Mouse (Mus musculus) testis, postnatal 10 days (tissue): ENCODE measurements at regions not wholly inside any gene's neighbourhood (a gene's known extent, or its start where the extent isn't known, plus 50 kb on each side); places are given as distances from the start of the nearest gene placed in this dataset.

Source experiments
- DNase-seq: peaks from one replicate; pipeline ENCODE4 v3.0.0; 2021; ENCODE audit warnings: low spot score

DNA sequence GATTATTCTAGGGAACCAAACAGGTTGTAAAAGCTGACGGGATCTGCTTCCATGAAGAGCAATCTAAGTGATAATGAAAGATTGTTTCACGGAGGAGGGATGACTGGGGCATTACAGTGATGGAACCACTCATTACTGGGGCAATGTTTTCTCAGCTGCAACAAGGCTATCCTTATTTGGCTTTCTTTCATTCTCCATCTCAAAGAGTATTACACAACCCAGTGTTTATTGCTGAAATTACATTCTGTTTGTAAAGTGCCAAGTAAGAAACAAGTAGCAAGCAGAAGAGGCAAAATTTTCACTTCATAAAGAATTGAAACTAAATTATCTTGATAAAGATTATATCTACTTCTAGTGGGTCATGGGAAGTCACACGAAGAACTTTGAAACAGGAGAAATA lies 1256.4 kb downstream of the Gsdmc2 start:
- no peak for DNase-seq

DNA sequence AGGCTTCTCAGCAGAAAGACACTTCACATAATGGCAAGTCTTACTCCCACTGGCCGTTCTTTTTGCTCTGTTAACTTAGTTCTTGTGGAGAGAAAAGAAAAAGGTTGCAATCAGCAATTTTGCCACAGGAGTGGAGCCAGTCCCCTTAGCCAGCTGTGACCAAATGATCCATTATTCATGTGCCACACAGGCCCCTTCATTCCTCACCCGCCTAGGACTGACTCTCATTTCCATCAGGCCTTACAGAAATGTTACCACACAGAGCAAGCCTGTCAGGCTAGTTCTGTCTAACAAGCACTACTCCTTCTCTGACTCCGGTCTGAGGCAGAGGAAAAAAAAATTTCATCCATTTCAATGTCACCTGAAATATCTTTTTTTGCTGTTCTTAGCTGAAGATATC lies 1266.2 kb downstream of the Gsdmc2 start:
- DNase-seq, result no peak

DNA sequence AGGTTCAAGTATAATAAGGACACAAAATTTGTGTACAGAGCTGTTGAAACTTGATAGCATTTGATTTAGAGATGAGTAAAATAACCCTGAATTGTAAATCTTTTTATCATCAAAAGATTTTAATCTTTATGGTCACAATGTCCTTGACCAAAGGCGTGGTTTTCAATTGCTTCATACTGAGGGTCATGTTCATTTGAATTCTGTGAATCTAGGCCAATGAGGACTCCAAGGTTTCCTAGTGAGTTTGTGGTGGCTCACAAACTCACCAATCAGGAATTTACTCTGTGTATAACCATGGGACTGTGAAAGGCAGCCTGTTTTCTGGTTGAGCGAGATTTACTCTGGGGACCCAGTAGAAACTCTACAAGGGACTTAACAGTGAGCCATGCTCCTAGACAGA lies 1269.2 kb downstream of the Gsdmc2 start:
- DNase-seq, result no peak

- DNase-seq, result no peak
These were observed 1273.2 kb downstream of the Gsdmc2 start for GRCm38 (mm10) chr15:62571803-62572202.

GRCm38 (mm10) chr15:62568788-62569713 lies 1275.9 kb downstream of the Gsdmc2 start:
- DNase-seq, result no peak

DNA sequence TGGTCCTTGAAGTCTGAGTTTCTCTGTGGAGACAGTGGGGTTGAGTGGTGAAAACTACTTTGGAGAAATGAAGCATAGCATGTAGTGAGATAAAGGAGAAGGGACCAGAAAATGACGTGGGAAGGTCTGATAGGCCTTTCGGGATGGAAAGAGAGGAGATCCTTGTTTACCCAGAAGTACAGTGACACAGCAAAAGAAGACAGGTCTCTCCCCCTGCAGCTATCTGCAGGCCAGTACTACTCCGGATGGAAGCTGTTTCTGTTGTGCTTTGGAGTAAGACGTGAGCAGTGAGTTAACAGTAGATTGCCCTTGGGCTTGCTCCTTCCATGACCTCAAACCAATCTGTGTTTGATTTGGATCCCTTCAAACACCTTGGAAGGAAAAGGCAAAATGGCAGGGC lies 1277.5 kb downstream of the Gsdmc2 start:
- no peak for DNase-seq

DNA sequence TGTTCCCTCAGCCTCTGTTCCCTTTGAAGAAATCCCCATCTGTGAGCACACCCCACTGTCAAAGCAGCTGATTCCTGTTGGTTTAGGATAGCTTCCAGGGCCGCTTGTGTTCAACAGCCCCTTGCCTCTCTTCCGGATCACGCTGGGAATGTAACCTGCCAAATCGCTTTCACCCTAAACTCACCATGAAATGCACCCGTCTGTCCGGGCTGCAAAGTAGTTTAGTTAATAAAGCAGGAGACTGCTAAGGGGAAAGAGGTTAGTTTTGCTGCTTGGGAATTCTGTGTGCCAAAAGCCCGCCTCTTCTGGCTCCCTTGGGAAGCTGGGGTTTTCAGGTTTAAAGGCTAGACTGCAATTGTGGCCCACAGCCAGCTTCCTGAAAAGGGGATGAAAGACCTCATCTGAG lies 1278.9 kb downstream of the Gsdmc2 start:
- DNase-seq, result peak; percentile 43

DNA sequence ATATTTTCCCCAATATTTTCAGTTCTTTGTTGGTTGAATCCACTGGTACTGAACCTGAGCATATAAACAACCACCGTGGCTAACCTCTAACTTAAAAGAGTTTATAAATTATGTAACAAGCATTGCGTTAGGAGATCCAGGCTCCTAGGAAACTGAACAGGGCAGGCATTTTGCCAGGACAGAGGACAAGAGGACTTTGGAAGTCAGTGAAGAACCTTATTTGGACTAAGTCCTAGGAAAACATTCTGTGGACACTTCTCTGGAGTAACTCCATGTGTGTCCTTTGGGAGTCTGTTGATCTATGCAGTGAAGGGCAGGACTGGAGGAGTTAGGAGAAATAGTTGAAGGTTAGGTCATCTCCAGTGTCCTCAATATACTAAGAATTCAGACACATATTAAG lies 1311.7 kb downstream of the Gsdmc2 start:
- DNase-seq, result no peak

GRCm38 (mm10) chr15:62528975-62529374 lies 1316.0 kb downstream of the Gsdmc2 start:
- no peak for DNase-seq

DNA sequence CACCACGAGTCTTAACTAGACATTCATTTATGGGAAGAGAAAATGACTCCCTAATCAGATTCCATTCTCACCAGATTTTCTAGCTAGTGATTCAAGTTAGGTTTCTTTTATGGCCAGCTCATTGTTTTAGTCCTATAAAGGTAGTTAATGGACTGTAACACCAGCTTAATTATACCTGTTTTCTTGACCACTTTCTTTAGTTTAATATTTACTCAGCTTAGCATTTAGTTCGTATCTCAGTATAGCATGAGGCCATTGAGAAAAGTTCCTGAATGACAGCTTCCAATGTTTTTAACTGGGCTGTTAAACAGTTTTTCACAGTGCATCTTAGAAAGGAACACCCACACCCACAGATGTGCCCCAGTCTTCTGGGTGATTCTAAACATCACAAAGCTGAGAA lies 1320.3 kb downstream of the Gsdmc2 start:
- DNase-seq, result no peak

DNA sequence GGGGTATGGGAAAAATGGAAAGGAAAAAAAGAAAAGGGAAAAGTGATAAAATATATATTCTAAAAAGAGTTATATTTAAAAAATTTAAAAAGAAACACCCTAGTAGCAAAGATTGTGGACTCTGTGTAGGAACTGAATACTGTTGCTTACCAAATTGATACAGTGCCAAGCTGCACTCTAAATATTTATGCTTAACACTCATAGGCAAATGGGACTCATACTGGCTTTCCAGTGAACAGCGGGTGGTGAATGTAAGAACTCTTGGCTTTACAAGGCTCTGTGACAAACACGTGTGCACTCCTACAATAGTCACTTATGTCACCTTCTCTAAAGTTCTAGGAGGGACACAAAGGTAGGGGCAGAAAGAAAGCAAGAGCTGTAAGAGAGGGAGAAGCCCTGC lies 1320.8 kb downstream of the Gsdmc2 start:
- no peak for DNase-seq

- DNase-seq, result no peak
These were observed 1331.5 kb downstream of the Gsdmc2 start for GRCm38 (mm10) chr15:62513462-62513861.

GRCm38 (mm10) chr15:62511461-62511860 lies 1333.5 kb downstream of the Gsdmc2 start:
- DNase-seq, result no peak

DNA sequence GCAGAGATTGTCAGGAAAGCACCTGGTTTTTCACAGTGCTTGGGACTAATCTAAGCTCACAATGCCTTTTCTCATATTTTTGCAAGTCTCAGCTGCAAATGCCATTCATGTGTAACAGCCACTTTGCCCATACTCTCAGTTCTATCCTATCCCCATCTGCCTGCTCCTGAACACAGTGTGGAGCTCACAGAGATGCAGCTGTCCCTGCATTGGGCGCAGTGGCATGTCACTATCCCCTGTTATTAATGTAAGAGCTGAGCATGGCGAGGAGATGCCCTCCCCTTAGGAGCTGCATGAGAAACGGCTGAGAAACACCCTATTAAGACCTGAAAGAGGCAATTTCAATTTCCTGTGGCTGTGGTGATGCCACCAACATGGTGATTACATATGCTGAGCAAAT lies 1341.1 kb downstream of the Gsdmc2 start:
- DNase-seq, result no peak

DNA sequence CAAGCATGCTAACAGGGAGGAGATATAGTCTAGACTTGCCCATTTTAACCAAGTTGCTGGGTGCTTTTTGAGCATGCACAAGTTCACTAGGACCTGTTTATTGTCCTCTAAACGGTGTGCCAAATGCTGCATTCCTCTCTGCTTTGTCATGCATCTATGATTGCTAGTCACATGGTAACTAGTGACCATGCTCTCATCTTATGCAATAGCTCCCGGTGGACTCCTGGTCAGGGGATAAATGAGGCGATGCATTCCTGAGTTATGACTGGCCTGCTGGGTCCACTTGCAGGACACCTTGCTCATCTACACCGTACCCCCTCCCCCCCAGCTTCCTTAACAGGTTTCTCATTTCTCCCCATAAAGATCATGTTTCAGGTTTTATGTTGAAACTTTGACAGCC lies 1344.0 kb downstream of the Gsdmc2 start:
- DNase-seq, result no peak

GRCm38 (mm10) chr15:62500522-62500921 lies 1344.5 kb downstream of the Gsdmc2 start:
- no peak for DNase-seq

DNA sequence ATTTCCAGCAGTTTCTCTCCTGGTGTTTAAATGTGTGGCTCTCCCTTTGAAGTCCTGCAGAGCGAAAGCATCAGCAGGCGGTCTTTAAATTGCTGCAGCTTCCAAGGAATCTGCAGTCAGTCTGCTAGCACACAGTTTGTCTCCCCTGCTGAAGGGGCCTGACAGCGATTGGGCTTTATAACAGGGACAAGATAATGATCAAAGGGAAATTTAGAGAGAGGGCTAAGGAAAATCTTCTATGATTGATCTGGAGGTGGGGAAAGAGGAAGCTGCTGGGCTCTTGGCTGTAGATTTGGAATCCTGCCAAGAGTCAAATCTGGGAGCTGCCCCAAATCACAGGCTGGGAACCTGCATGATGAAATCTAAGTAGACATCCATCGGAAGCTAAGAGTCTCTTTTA lies 1348.8 kb downstream of the Gsdmc2 start:
- no peak for DNase-seq

DNA sequence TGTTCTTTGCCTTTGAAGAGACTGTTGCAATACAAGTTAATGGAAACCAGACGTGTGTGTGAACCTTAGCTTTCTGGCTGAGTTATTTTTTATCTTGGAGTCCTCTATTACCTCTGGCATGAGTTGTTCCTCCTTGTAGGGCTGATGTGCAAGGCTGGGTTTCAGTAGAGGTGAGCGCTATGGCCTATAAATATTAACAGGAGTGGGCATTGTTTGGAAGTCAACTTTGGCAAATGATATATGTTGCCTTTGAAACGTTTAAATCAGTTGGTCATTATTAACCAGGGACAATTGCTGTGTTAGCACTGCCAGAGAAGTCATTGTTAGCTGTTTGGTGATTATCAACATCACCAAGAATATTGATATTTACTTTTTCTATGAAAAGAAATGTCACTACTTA lies 1352.6 kb downstream of the Gsdmc2 start:
- no peak for DNase-seq

GRCm38 (mm10) chr15:62490548-62490947 lies 1354.4 kb downstream of the Gsdmc2 start:
- no peak for DNase-seq

DNA sequence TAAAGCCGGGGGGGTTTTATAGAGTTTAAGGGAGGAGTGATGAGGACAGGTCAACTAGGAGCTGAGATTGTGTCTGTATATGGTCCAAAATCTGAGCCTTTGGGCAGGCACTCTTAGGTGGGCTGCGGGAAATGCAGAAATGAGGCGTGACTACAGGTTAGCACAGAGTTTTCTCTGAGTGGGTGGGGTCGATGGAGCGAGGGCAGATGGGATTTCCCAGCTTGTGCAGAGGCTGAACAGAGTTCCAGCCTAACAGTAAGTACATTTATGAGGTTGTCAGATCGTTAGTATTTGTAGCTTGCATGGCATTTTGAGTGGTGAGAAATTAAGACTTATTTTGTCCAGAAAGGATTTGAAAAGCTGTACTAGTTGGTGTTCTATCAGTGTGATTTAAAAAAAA lies 1358.4 kb downstream of the Gsdmc2 start:
- no peak for DNase-seq

- no peak for DNase-seq
These were observed 1360.6 kb downstream of the Gsdmc2 start for GRCm38 (mm10) chr15:62484350-62484749.

DNA sequence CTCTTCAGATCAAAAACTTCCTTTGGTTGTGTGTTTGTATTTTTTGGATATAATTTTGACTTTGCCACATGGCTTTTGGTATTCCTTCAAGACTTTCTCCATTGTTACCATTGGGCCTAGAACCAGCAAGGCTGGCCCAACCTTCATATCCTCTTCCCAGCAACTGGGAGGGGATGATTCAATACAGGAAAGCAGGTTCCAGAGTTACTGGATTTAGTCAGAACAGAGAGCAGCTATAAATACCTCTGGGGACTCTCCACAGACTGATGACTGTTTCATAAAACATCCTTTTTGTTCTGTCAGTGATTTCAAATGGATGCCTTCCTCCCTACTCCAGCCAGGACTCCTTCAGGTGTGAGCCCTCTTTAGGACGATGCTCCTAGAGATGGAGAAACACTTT lies 1361.4 kb downstream of the Gsdmc2 start:
- DNase-seq, result no peak

GRCm38 (mm10) chr15:62482357-62482756 lies 1362.6 kb downstream of the Gsdmc2 start:
- DNase-seq, result no peak

DNA sequence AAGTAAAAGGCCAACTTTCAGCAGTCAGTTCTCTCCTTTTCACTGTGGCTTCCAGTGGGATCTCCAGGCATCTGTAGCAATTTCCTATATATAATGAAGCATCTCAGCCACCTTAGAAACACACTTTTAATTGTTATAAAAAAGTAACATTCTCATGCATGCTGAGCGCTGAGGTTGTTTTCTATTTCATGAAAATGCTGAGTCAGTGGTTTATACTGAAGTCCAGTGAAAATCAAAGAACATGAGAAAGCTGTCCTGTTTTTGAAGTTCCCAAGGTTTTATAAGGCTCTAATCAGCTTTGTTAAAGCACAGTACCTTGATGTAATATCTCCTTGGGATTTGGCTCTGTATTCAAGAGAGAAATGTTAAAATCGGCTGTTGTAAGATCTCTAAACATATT lies 1367.2 kb downstream of the Gsdmc2 start:
- DNase-seq, result no peak
